ENCODE assay signal across 8 mouse cellular contexts in genomic region chr15:78368926-78369346, GRCm38 (mm10). TPM values are rescaled to one million over a fixed set of nuclear protein-coding genes. Genes with fewer than 3 reads are reported as not detected.
DNase-seq lines count a peak whose midpoint lies in the region; ATAC-seq and TF ChIP-seq lines count a peak whose summit lies in the region.

No protein-coding gene starts in this region.

- no peaks in the 10 kb centered on the region; the same call in 1 of the 2 replicates for H3K4me1 ChIP-seq in embryonic facial prominence, embryonic 10.5 days
- no peaks in the 10 kb centered on the region for H3K4me1 ChIP-seq in kidney, postnatal 0 days (replicated peaks; ENCODE audit: insufficient read depth, low read length)
- H3K4me1 ChIP-seq in stomach, embryonic 16.5 days (ENCODE audit: control insufficient read depth, insufficient read depth, low read length), result peaks cover 3% of the 10 kb centered on the region; the same call in 1 of the 2 replicates

- peak; percentile 74 for TF ChIP-seq CTCF in kidney, postnatal 0 days (IDR thresholded peaks at IDR 0.05; ENCODE audit: low read depth)

- no peak overlapping the region for H3K9ac ChIP-seq in kidney, postnatal 0 days (ENCODE audit: low read depth, low read length)
- H3K9ac ChIP-seq in stomach, embryonic 16.5 days (ENCODE audit: low read length), result no peak overlapping the region

- ATAC-seq in kidney, postnatal 0 days (replicated peaks; ENCODE audit: low FRiP score, low read depth), result no peak
- ATAC-seq in stomach, embryonic 16.5 days (ENCODE audit: insufficient read depth, low FRiP score), result peak; percentile 69; the same call in 1 of the 2 replicates

- no peaks in the 10 kb centered on the region for H3K36me3 ChIP-seq in embryonic facial prominence, embryonic 10.5 days (replicated peaks)
- H3K36me3 ChIP-seq in kidney, postnatal 0 days (ENCODE audit: insufficient read depth, low read length), result no peaks in the 10 kb centered on the region
- no peaks in the 10 kb centered on the region for H3K36me3 ChIP-seq in stomach, embryonic 16.5 days (ENCODE audit: control insufficient read depth, insufficient read depth, low read length)

- no peaks in the 10 kb centered on the region for H3K9me3 ChIP-seq in embryonic facial prominence, embryonic 10.5 days
- no peaks in the 10 kb centered on the region for H3K9me3 ChIP-seq in kidney, postnatal 0 days (replicated peaks; ENCODE audit: low read length)
- H3K9me3 ChIP-seq in stomach, embryonic 16.5 days (replicated peaks; ENCODE audit: control insufficient read depth, low read length), result no peaks in the 10 kb centered on the region

- H3K27me3 ChIP-seq in embryonic facial prominence, embryonic 10.5 days (replicated peaks; ENCODE audit: low read depth, poor library complexity, severe bottlenecking), result peaks cover 28% of the 10 kb centered on the region
- peaks cover 5% of the 10 kb centered on the region; the same call in 1 of the 2 replicates for H3K27me3 ChIP-seq in kidney, postnatal 0 days (ENCODE audit: insufficient read depth, low read length)
- peaks cover 6% of the 10 kb centered on the region for H3K27me3 ChIP-seq in stomach, embryonic 16.5 days (ENCODE audit: control insufficient read depth, insufficient read depth, low read length)

- DNase-seq in gastrocnemius, postnatal 10 days, result peak; percentile 54
- DNase-seq in gastrocnemius, postnatal 25 days, result no peak
- peak; percentile 71 to 74 for DNase-seq in B cell, adult 2 months
- DNase-seq in adrenal gland, adult 18-20 months (ENCODE audit: low spot score in 2 of 2), result peak; percentile 51 to 59
- DNase-seq in embryonic facial prominence, embryonic 10.5 days (ENCODE audit: low spot score), result peak; percentile 64
- peak; percentile 47 for DNase-seq in kidney, postnatal 0 days (ENCODE audit: low spot score)
- peak; percentile 64 for DNase-seq in lung, postnatal 25 days (ENCODE audit: low spot score)

- no peak overlapping the region for H3K4me3 ChIP-seq in embryonic facial prominence, embryonic 10.5 days
- H3K4me3 ChIP-seq in kidney, postnatal 0 days (replicated peaks; ENCODE audit: low read depth, low read length), result no peak overlapping the region
- no peak overlapping the region for H3K4me3 ChIP-seq in stomach, embryonic 16.5 days (replicated peaks; ENCODE audit: low read length)

- H3K27ac ChIP-seq in embryonic facial prominence, embryonic 10.5 days (replicated peaks), result no peak overlapping the region
- H3K27ac ChIP-seq in kidney, postnatal 0 days, result no peak overlapping the region
- no peak overlapping the region for H3K27ac ChIP-seq in stomach, embryonic 16.5 days (ENCODE audit: low read length)

- H3K4me2 ChIP-seq in kidney, postnatal 0 days (ENCODE audit: low read length), result no peak overlapping the region
- H3K4me2 ChIP-seq in stomach, embryonic 16.5 days (ENCODE audit: low read depth, low read length), result no peak overlapping the region

- 12% methylated on average over 8 of the region's 8 CpGs for WGBS in embryonic facial prominence, embryonic 10.5 days
- WGBS in kidney, postnatal 0 days, result 11% methylated on average over 8 of the region's 8 CpGs
- 10% methylated on average over 8 of the region's 8 CpGs for WGBS in stomach, embryonic 16.5 days

RNA-seq across cellular contexts. Expression of gene Tex33, which starts 26.8 kb away (rescaled TPM):
- not detected for total RNA-seq in gastrocnemius, postnatal 10 days (2021)
- total RNA-seq in gastrocnemius, postnatal 25 days (2021), result not detected
- not detected for total RNA-seq in adrenal gland, adult 18-20 months (2021)
- polyA plus RNA-seq in embryonic facial prominence, embryonic 10.5 days (2016; fragmentation: Nextera tagmentation; extraction: Ambion mirVana), result not detected in 2 replicates
- not detected in 2 replicates for polyA plus RNA-seq in kidney, postnatal 0 days (2015; fragmentation: Nextera tagmentation; extraction: Ambion mirVana)
- not detected in 2 replicates for polyA plus RNA-seq in stomach, embryonic 16.5 days (2015; fragmentation: Nextera tagmentation; extraction: Ambion mirVana)

RNA-seq across cellular contexts. Expression of gene Tst, which starts 36.8 kb away (rescaled TPM):
- total RNA-seq in gastrocnemius, postnatal 10 days (2021), result 10 to 100 TPM; 18.0 to 23.3 TPM
- 10 to 100 TPM; 18.4 to 26.5 TPM for total RNA-seq in gastrocnemius, postnatal 25 days (2021)
- total RNA-seq in adrenal gland, adult 18-20 months (2021), result 100 to 1,000 TPM; 207 to 261 TPM
- 10.4 and 12.7 TPM in 2 replicates for polyA plus RNA-seq in embryonic facial prominence, embryonic 10.5 days (2016; fragmentation: Nextera tagmentation; extraction: Ambion mirVana)
- 128 and 131 TPM in 2 replicates for polyA plus RNA-seq in kidney, postnatal 0 days (2015; fragmentation: Nextera tagmentation; extraction: Ambion mirVana)
- 123 and 146 TPM in 2 replicates for polyA plus RNA-seq in stomach, embryonic 16.5 days (2015; fragmentation: Nextera tagmentation; extraction: Ambion mirVana)

RNA-seq across cellular contexts. Expression of gene Mpst, which starts 37.3 kb away (rescaled TPM):
- total RNA-seq in gastrocnemius, postnatal 10 days (2021), result 10 to 100 TPM; 34.6 to 40.5 TPM
- total RNA-seq in gastrocnemius, postnatal 25 days (2021), result 10 to 100 TPM; 55.7 to 56.8 TPM
- total RNA-seq in adrenal gland, adult 18-20 months (2021), result 10 to 100 TPM; 38.7 to 48.5 TPM
- 0.98 and 1.1 TPM in 2 replicates for polyA plus RNA-seq in embryonic facial prominence, embryonic 10.5 days (2016; fragmentation: Nextera tagmentation; extraction: Ambion mirVana)
- 3.0 and 4.6 TPM in 2 replicates for polyA plus RNA-seq in kidney, postnatal 0 days (2015; fragmentation: Nextera tagmentation; extraction: Ambion mirVana)
- 6.8 TPM in 2 replicates for polyA plus RNA-seq in stomach, embryonic 16.5 days (2015; fragmentation: Nextera tagmentation; extraction: Ambion mirVana)

RNA-seq across cellular contexts. Expression of gene Csf2rb, which starts 43.4 kb away (rescaled TPM):
- total RNA-seq in gastrocnemius, postnatal 10 days (2021), result 1 to 10 TPM; 4.0 to 4.4 TPM
- 1 to 10 TPM in 1 of 2 experiments, under 1 TPM in 1; 0.95 to 2.4 TPM for total RNA-seq in gastrocnemius, postnatal 25 days (2021)
- total RNA-seq in adrenal gland, adult 18-20 months (2021), result 1 to 10 TPM; 5.6 to 8.4 TPM
- 2.1 and 2.2 TPM in 2 replicates for polyA plus RNA-seq in embryonic facial prominence, embryonic 10.5 days (2016; fragmentation: Nextera tagmentation; extraction: Ambion mirVana)
- 1.1 and 1.8 TPM in 2 replicates for polyA plus RNA-seq in kidney, postnatal 0 days (2015; fragmentation: Nextera tagmentation; extraction: Ambion mirVana)
- polyA plus RNA-seq in stomach, embryonic 16.5 days (2015; fragmentation: Nextera tagmentation; extraction: Ambion mirVana), result 2.4 and 3.4 TPM in 2 replicates

RNA-seq across cellular contexts. Expression of gene Kctd17, which starts 59.4 kb away (rescaled TPM):
- total RNA-seq in gastrocnemius, postnatal 10 days (2021), result 10 to 100 TPM; 48.7 to 62.2 TPM
- 10 to 100 TPM; 15.8 to 22.8 TPM for total RNA-seq in gastrocnemius, postnatal 25 days (2021)
- total RNA-seq in adrenal gland, adult 18-20 months (2021), result 10 to 100 TPM; 80.4 to 83.4 TPM
- polyA plus RNA-seq in embryonic facial prominence, embryonic 10.5 days (2016; fragmentation: Nextera tagmentation; extraction: Ambion mirVana), result 49.6 and 51.6 TPM in 2 replicates
- polyA plus RNA-seq in kidney, postnatal 0 days (2015; fragmentation: Nextera tagmentation; extraction: Ambion mirVana), result 44.8 and 47.8 TPM in 2 replicates
- 28.1 and 32.0 TPM in 2 replicates for polyA plus RNA-seq in stomach, embryonic 16.5 days (2015; fragmentation: Nextera tagmentation; extraction: Ambion mirVana)

Comparison
In these comparisons a context has a peak if more than half of its experiments do, and no peak if none do; other contexts are left out.
1. RNA of gene Tst, which starts 36.8 kb away (total RNA-seq): 207 to 261 TPM in adrenal gland, adult 18-20 months; 18.4 to 26.5 TPM in gastrocnemius, postnatal 25 days and 18.0 to 23.3 TPM in gastrocnemius, postnatal 10 days; every median in the first group is over 4 times any median in the second.